Mouse (Mus musculus) liver, embryonic 11.5 days (tissue): ENCODE results near the gene Vps8. TPM values are rescaled to one million over a fixed set of nuclear protein-coding genes. Genes with fewer than 3 reads are reported as not detected.

ENCODE experiments used
- ATAC-seq: fragments of 200-750 bp; cut with Nextera tagmentation; replicated peaks from 2 replicates; pipeline ENCODE4 v1.8.0; 2017; ENCODE audit warnings: moderate number of reproducible peaks, mild to moderate bottlenecking, moderate TSS enrichment, moderate library complexity; ENCODE audit not compliant: low FRiP score
- DNase-seq: peaks from one replicate; pipeline ENCODE4 v3.0.0-alpha.2; 2017; ENCODE audit warnings: low spot score
- H3K27ac ChIP-seq: fragments of 300-500 bp; sonication (generic); 2 replicates; pipeline ENCODE4 v1.5.1; 2014; ENCODE audit warnings: mild to moderate bottlenecking, low read depth, low read length, control low read depth
- H3K27me3 ChIP-seq: fragments of 300-500 bp; sonication (generic); replicated peaks from 2 replicates; pipeline ENCODE4 v1.6.1; 2014; ENCODE audit warnings: low read length, mixed read lengths; ENCODE audit not compliant: control insufficient read depth, insufficient read depth
- H3K36me3 ChIP-seq: fragments of 300-500 bp; sonication (generic); 2 replicates; pipeline ENCODE4 v1.6.1; 2014; ENCODE audit warnings: mild to moderate bottlenecking, low read length, moderate library complexity, mixed read lengths; ENCODE audit not compliant: control insufficient read depth, insufficient read depth
- H3K4me1 ChIP-seq: fragments of 300-500 bp; sonication (generic); replicated peaks from 2 replicates; pipeline ENCODE4 v1.6.1; 2014; ENCODE audit warnings: low read length, mixed read lengths; ENCODE audit not compliant: control insufficient read depth, insufficient read depth
- H3K4me2 ChIP-seq: fragments of 300-500 bp; sonication (generic); 2 replicates; pipeline ENCODE4 v1.6.1; 2014; ENCODE audit warnings: mild to moderate bottlenecking, control low read depth, moderate library complexity
- H3K4me3 ChIP-seq: fragments of 300-500 bp; sonication (generic); 2 replicates; pipeline ENCODE4 v1.5.1; 2014; ENCODE audit warnings: low read depth, low read length, control low read depth
- H3K9ac ChIP-seq: fragments of 300-500 bp; sonication (generic); 2 replicates; pipeline ENCODE4 v1.6.1; 2014; ENCODE audit warnings: low read depth, low read length, control low read depth
- H3K9me3 ChIP-seq: fragments of 300-500 bp; sonication (generic); 2 replicates; pipeline ENCODE4 v1.6.1; 2016; ENCODE audit warnings: low read length, inconsistent platforms, mixed read lengths; ENCODE audit not compliant: control insufficient read depth
- WGBS: fragments of 180-500 bp; shearing (Covaris S2); extraction: QIAGEN DNeasy Blood & Tissue Kit; methylation state at CpG from one replicate; pipeline ENCODE4 v1.1.7; 2014; 5-methylcytosine and 5-hydroxymethylcytosine counted together
- polyA plus RNA-seq: library from polyadenylated mRNA; unstranded; fragments of >200 nt; fragmentation: Nextera tagmentation; extraction: Ambion mirVana; gene quantifications from 2 replicates; pipeline ENCODE4 v1.2.1, GENCODE M21; 2014

The Vps8 gene
- polyA plus RNA-seq: 13.0 and 15.9 TPM in 2 replicates

- H3K27me3 ChIP-seq: no peaks in the 10 kb centered on the region
- ATAC-seq (peak; percentile 96), DNase-seq (peak; percentile 93)
- H3K9me3 ChIP-seq: no peaks in the 10 kb centered on the region
- peak within 1 kb of the TSS; percentile 73 for H3K4me2 ChIP-seq
- WGBS: under 1% methylated on average over 71 of the region's 71 CpGs
- peak within 1 kb of the TSS; percentile 92 for H3K9ac ChIP-seq
- no peaks in the 10 kb centered on the region for H3K4me1 ChIP-seq
- peak within 1 kb of the TSS; percentile 87 for H3K4me3 ChIP-seq
- peak within 1 kb of the TSS; percentile 76 for H3K27ac ChIP-seq
- no peaks in the 10 kb centered on the region for H3K36me3 ChIP-seq
Observed at GRCm38 (mm10) chr16:21422645-21423545, at the start of gene Vps8. Gene Vps8, plus strand, starts transcription at chr16:21423118.

DNA sequence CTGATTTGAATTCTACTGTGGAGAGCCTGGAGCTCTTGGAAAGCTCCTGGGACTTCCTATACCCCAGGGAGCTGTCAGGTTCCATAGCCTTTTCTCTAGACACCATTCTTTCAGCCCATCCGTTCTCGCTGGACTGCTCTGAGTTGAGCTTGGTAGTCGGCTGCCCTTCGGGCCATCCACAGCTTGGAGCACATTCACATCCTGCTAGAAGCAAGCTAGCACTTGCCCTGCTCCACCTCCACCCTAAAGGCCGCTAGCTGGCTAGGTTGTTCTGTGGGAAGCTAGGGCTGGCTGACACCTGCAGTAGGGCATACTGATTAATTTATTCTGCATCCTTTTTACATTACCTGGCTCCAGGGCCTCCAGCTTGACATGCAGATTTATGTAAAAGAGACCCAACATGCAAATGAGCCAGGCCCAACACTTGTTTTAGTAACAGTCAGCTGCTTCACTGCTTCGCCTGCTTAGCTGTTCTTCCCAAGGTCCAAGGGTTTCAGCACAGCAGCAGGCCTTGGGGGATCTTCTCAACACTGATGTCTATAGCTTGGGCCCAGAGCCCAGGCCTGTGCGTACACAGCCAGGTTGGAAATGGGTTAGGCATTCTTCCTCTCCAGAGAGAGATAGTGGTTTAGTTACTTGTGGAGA is 49.5 kb upstream of the Vps8 start:
- H3K4me1 ChIP-seq: no peaks in the 10 kb centered on the region
- no peak overlapping the region for H3K4me2 ChIP-seq
- H3K27me3 ChIP-seq: no peaks in the 10 kb centered on the region; the same call in 1 of the 2 replicates
- no peak overlapping the region for H3K4me3 ChIP-seq
- WGBS: 59% methylated on average over 7 of the region's 7 CpGs
- DNase-seq: no peak
- H3K27ac ChIP-seq: no peak overlapping the region
- H3K9ac ChIP-seq: no peak overlapping the region
- no peaks in the 10 kb centered on the region for H3K9me3 ChIP-seq
- H3K36me3 ChIP-seq: no peaks in the 10 kb centered on the region
- ATAC-seq: no peak

GRCm38 (mm10) chr16:21374067-21374466 is 48.9 kb upstream of the Vps8 start:
- DNase-seq (no peak), ATAC-seq (no peak)
- Histone ChIP-seq H3K4me1 (no peaks in the 10 kb centered on the region), H3K27me3 (no peaks in the 10 kb centered on the region; the same call in 1 of the 2 replicates), H3K36me3 (no peaks in the 10 kb centered on the region), H3K4me3 (no peak overlapping the region), H3K9ac (no peak overlapping the region), H3K4me2 (no peak overlapping the region), H3K9me3 (no peaks in the 10 kb centered on the region), H3K27ac (no peak overlapping the region)
- 78% methylated on average over 4 of the region's 6 CpGs for WGBS

DNA sequence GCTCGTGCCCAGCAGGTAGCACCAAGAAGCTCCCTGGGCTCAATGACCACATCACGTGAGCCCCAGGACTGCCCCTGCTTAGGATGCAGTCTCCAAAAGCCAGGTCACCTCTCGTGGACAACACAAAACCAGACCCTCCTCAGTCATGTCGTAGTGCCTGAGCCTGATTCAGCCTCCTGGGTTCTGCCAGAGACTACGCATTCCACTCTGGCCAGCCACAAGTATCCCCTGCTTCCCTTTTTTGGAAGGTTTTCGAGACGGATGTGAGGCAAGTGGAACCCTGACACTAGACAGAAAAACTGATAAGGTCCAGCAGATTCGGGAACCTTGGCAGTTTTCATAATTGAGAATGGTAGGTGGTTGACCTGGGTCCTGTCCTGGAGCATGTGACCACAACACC is 47.8 kb upstream of the Vps8 start:
- WGBS: 60% methylated on average over 8 of the region's 8 CpGs

GRCm38 (mm10) chr16:21376316-21376715 is 46.6 kb upstream of the Vps8 start:
- H3K27ac ChIP-seq: no peak overlapping the region
- H3K27me3 ChIP-seq: no peaks in the 10 kb centered on the region
- WGBS: 80% methylated on average over 8 of the region's 8 CpGs
- DNase-seq (no peak), ATAC-seq (no peak)
- H3K4me3 ChIP-seq: no peak overlapping the region
- H3K4me2 ChIP-seq: no peak overlapping the region
- no peaks in the 10 kb centered on the region for H3K36me3 ChIP-seq
- no peak overlapping the region for H3K9ac ChIP-seq
- no peaks in the 10 kb centered on the region for H3K4me1 ChIP-seq
- no peaks in the 10 kb centered on the region for H3K9me3 ChIP-seq

More for the DNA sequence above, 47.8 kb upstream of the Vps8 start:
- no peaks in the 10 kb centered on the region; the same call in 1 of the 2 replicates for H3K27me3 ChIP-seq
- no peaks in the 10 kb centered on the region for H3K36me3 ChIP-seq
- H3K27ac ChIP-seq: no peak overlapping the region
- H3K9ac ChIP-seq: no peak overlapping the region
- no peak overlapping the region for H3K4me2 ChIP-seq
- no peak for DNase-seq
- no peaks in the 10 kb centered on the region for H3K9me3 ChIP-seq
- H3K4me1 ChIP-seq: no peaks in the 10 kb centered on the region
- ATAC-seq: no peak
- no peak overlapping the region for H3K4me3 ChIP-seq

DNA sequence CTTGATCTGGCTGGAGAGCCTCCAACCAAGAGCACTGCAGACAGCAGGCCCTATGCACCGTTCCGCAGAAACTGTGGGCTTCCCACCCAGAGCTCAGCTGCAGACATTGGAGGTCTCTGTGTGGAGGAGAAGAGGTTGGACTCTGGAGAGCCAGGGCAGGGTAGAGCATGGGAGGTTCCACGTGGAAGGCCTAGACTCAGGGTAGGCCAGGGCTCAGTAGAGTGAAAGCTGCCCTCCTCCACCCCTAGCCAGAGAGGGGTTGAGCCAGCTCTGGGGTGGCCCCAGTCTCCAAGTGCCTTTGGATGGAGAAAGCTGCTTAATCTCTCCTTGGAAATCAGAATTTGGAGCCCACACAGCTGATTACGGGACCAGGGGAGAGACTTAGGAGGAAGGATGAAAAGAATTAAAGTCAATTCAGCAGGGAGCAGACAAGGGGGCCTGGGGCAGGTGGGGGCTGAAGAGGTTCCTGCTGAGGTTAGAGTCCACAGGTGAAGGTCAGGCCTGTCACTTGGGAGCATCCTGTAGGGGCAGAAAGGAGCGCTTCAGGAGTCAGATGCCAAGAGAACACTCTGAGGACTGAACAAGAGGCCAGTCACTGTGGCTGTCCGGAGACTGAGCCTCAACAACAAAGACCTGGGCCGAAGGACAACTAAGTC is 45.8 kb upstream of the Vps8 start:
- H3K9ac ChIP-seq: no peak overlapping the region
- WGBS: 71% methylated on average over 7 of the region's 7 CpGs

DNA sequence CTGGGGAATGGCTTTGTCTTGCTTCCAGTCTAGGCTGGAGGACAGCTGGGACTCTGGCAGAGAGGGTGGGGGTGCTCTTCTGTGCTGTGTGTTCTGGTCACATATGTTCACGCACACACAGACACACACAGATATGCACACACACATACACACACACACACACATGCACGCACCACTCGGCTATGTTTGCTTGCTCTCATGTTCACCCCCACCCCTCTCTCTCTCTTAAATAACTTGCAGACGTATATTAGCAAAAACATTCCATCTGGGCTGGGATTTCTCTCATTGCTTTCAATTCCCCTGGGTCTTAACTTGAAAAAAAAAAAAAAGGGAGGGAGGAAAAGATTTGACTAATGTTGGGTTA is 45.3 kb upstream of the Vps8 start:
- Histone ChIP-seq H3K9me3 (no peaks in the 10 kb centered on the region), H3K36me3 (no peaks in the 10 kb centered on the region), H3K27me3 (no peaks in the 10 kb centered on the region), H3K4me3 (no peak overlapping the region), H3K27ac (no peak overlapping the region), H3K4me1 (no peaks in the 10 kb centered on the region), H3K4me2 (no peak overlapping the region), H3K9ac (no peak overlapping the region)
- WGBS: 61% methylated on average over 4 of the region's 4 CpGs
- no peak for ATAC-seq
- no peak for DNase-seq

More for the DNA sequence above, 45.8 kb upstream of the Vps8 start:
- Histone ChIP-seq H3K27ac (no peak overlapping the region), H3K4me1 (no peaks in the 10 kb centered on the region), H3K9me3 (no peaks in the 10 kb centered on the region), H3K27me3 (no peaks in the 10 kb centered on the region), H3K4me3 (no peak overlapping the region), H3K36me3 (no peaks in the 10 kb centered on the region), H3K4me2 (no peak overlapping the region)
- DNase-seq (no peak), ATAC-seq (no peak)

DNA sequence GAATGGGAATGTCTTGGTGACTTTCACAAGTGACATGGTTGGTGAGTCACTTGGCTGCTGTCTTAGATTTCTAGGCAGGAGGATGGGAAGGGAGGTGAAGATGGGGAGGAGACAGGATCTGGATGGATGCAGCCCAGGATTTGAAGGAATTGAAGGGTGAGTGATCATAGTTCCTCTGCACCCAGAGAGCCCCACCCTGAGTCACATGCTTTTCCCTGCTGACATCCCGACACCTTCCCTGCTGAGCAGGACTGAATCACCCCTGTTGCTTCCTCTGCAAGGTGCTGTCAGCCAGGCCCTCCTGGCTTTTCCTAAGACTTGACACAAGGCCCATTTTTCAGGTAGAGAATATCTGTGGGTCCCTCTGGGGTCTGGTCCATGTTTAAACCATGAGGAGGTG is 41.4 kb upstream of the Vps8 start:
- no peak overlapping the region for H3K27ac ChIP-seq
- no peak overlapping the region for H3K9ac ChIP-seq
- H3K9me3 ChIP-seq: no peaks in the 10 kb centered on the region
- no peaks in the 10 kb centered on the region for H3K4me1 ChIP-seq
- H3K4me3 ChIP-seq: no peak overlapping the region
- H3K4me2 ChIP-seq: no peak overlapping the region
- no peak for DNase-seq
- 61% methylated on average over 1 of the region's 1 CpGs for WGBS
- ATAC-seq: no peak
- no peaks in the 10 kb centered on the region for H3K36me3 ChIP-seq
- H3K27me3 ChIP-seq: no peaks in the 10 kb centered on the region
